Mouse (Mus musculus): ENCODE data around the gene Gdf11. TPM values are rescaled to one million over a fixed set of nuclear protein-coding genes. Genes with fewer than 3 reads are reported as not detected.

Gdf11 gene
- polyA plus RNA-seq, 1 experiment: 17.0 TPM

GRCm38 (mm10) chr10:128839434-128839833 is 52.1 kb downstream of the Gdf11 start:
- no peaks in the 10 kb centered on the region for H3K27me3 ChIP-seq (ENCODE audit: control insufficient read depth, insufficient read depth, insufficient read length)
- peaks cover 15% of the 10 kb centered on the region for H3K79me3 ChIP-seq (ENCODE audit: low read depth)
- H3K4me3 ChIP-seq (ENCODE audit: insufficient read depth, poor library complexity, severe bottlenecking): no peak overlapping the region
- H3K79me2 ChIP-seq (ENCODE audit: control insufficient read depth, insufficient read depth): peaks cover 35% of the 10 kb centered on the region
- H3ac ChIP-seq (ENCODE audit: control insufficient read depth, insufficient read length, low read depth): no peak overlapping the region
- H3K36me3 ChIP-seq (ENCODE audit: control insufficient read depth, insufficient read depth): peaks cover 92% of the 10 kb centered on the region
- TF ChIP-seq MAX (IDR thresholded peaks at IDR 0.05) (no peak), FOSL1 (IDR thresholded peaks at IDR 0.05; ENCODE audit: insufficient read depth, low read length, poor library complexity, severe bottlenecking) (no peak), MYOD1 (IDR thresholded peaks at IDR 0.05; ENCODE audit: control insufficient read depth, insufficient read length, low read depth) (no peak), MYOG (IDR thresholded peaks at IDR 0.05; ENCODE audit: control insufficient read depth, extremely low read depth, insufficient read length) (no peak), CEBPB (IDR thresholded peaks at IDR 0.05; ENCODE audit: low read depth) (no peak), CTCF (IDR thresholded peaks at IDR 0.05; ENCODE audit: control insufficient read depth, insufficient read depth, insufficient read length) (no peak)

DNA sequence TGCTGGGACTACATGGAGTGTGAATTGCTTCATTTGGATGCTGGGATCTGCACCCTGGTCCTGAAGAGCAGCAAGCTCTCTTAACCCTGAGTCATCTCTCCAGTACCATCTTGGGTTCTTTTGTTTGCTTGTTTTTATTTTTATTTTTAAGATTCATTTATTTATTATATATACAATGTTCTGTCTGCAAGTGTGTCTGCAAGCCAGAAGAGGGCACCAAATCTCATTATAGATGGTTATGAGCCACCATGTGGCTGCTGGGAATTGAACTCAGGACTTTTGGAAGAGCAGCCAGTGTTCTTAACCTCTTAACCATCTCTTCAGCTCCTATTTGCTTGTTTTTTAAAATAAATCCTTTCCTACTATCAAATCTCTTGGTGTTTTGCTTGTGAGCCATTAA is 54.1 kb downstream of the Gdf11 start:
- no peak for TF ChIP-seq MYOG (IDR thresholded peaks at IDR 0.05; ENCODE audit: control insufficient read depth, extremely low read depth, insufficient read length)
- TF ChIP-seq MAX (IDR thresholded peaks at IDR 0.05): no peak
- no peak for TF ChIP-seq CTCF (IDR thresholded peaks at IDR 0.05; ENCODE audit: control insufficient read depth, insufficient read depth, insufficient read length)
- TF ChIP-seq CEBPB (IDR thresholded peaks at IDR 0.05; ENCODE audit: low read depth): no peak
- TF ChIP-seq FOSL1 (IDR thresholded peaks at IDR 0.05; ENCODE audit: insufficient read depth, low read length, poor library complexity, severe bottlenecking): no peak
- TF ChIP-seq MYOD1 (IDR thresholded peaks at IDR 0.05; ENCODE audit: control insufficient read depth, insufficient read length, low read depth): no peak
- TF ChIP-seq USF1 (IDR thresholded peaks at IDR 0.05; ENCODE audit: low read depth): no peak
- no peak overlapping the region for H3ac ChIP-seq (ENCODE audit: control insufficient read depth, insufficient read length, low read depth)
- H3K79me2 ChIP-seq (ENCODE audit: control insufficient read depth, insufficient read depth): peaks cover 50% of the 10 kb centered on the region
- H3K36me3 ChIP-seq (ENCODE audit: control insufficient read depth, insufficient read depth): peaks cover 98% of the 10 kb centered on the region
- no peaks in the 10 kb centered on the region for H3K27me3 ChIP-seq (ENCODE audit: control insufficient read depth, insufficient read depth, insufficient read length)
- H3K4me3 ChIP-seq (ENCODE audit: insufficient read depth, poor library complexity, severe bottlenecking): no peak overlapping the region
- peaks cover 25% of the 10 kb centered on the region for H3K79me3 ChIP-seq (ENCODE audit: low read depth)

Other genes starting within 250 kb of the Gdf11 start
- 0.05 TPM for gene Ikzf4, start 245.7 kb downstream of the Gdf11 start, polyA plus RNA-seq (2012; fragmentation: generic; extraction: Trizol)
- gene Suox, start 217.6 kb downstream of the Gdf11 start, polyA plus RNA-seq (2012; fragmentation: generic; extraction: Trizol): 9.6 TPM
- gene Rab5b, start 195.5 kb downstream of the Gdf11 start, polyA plus RNA-seq (2012; fragmentation: generic; extraction: Trizol): 27.0 TPM
- 0.16 TPM for gene Pmel, start 187.5 kb downstream of the Gdf11 start, polyA plus RNA-seq (2012; fragmentation: generic; extraction: Trizol)
- gene Cdk2, start 186.7 kb downstream of the Gdf11 start, polyA plus RNA-seq (2012; fragmentation: generic; extraction: Trizol): 34.7 TPM
- gene Dgka, start 146.9 kb downstream of the Gdf11 start, polyA plus RNA-seq (2012; fragmentation: generic; extraction: Trizol): 7.3 TPM
- 38.0 TPM for gene Pym1, start 143.8 kb downstream of the Gdf11 start, polyA plus RNA-seq (2012; fragmentation: generic; extraction: Trizol)
- gene Mmp19, start 100.8 kb downstream of the Gdf11 start, polyA plus RNA-seq (2012; fragmentation: generic; extraction: Trizol): 1.7 TPM
- gene Dnajc14, start 87.7 kb downstream of the Gdf11 start, polyA plus RNA-seq (2012; fragmentation: generic; extraction: Trizol): 31.2 TPM
- 15.1 TPM for gene Tmem198b, start 87.3 kb downstream of the Gdf11 start, polyA plus RNA-seq (2012; fragmentation: generic; extraction: Trizol)
- gene Sarnp, start 74.4 kb downstream of the Gdf11 start, polyA plus RNA-seq (2012; fragmentation: generic; extraction: Trizol): 56.6 TPM
- gene Ormdl2, start 70.1 kb downstream of the Gdf11 start, polyA plus RNA-seq (2012; fragmentation: generic; extraction: Trizol): 41.1 TPM
- gene Cd63, start 9.3 kb upstream of the Gdf11 start, polyA plus RNA-seq (2012; fragmentation: generic; extraction: Trizol): 2,043 TPM
- gene Rdh5, start 31.2 kb upstream of the Gdf11 start, polyA plus RNA-seq (2012; fragmentation: generic; extraction: Trizol): 12.6 TPM
- gene Bloc1s1, start 32.3 kb upstream of the Gdf11 start, polyA plus RNA-seq (2012; fragmentation: generic; extraction: Trizol): 204 TPM
- gene Itga7, start 42.1 kb upstream of the Gdf11 start, polyA plus RNA-seq (2012; fragmentation: generic; extraction: Trizol): 100 TPM
- not detected for gene Mettl7b, start 69.3 kb upstream of the Gdf11 start, polyA plus RNA-seq (2012; fragmentation: generic; extraction: Trizol)
- not detected for gene Olfr9, start 97.7 kb upstream of the Gdf11 start, polyA plus RNA-seq (2012; fragmentation: generic; extraction: Trizol)
- gene Olfr763, start 119.1 kb upstream of the Gdf11 start, polyA plus RNA-seq (2012; fragmentation: generic; extraction: Trizol): not detected
- not detected for gene Olfr764-ps1, start 148.2 kb upstream of the Gdf11 start, polyA plus RNA-seq (2012; fragmentation: generic; extraction: Trizol)
- gene Olfr765, start 158.3 kb upstream of the Gdf11 start, polyA plus RNA-seq (2012; fragmentation: generic; extraction: Trizol): not detected
- gene Olfr766-ps1, start 177.3 kb upstream of the Gdf11 start, polyA plus RNA-seq (2012; fragmentation: generic; extraction: Trizol): not detected
- gene Olfr767, start 191.2 kb upstream of the Gdf11 start, polyA plus RNA-seq (2012; fragmentation: generic; extraction: Trizol): not detected
- gene Olfr768, start 207.7 kb upstream of the Gdf11 start, polyA plus RNA-seq (2012; fragmentation: generic; extraction: Trizol): not detected
- gene Olfr769, start 226.1 kb upstream of the Gdf11 start, polyA plus RNA-seq (2012; fragmentation: generic; extraction: Trizol): not detected
- gene Olfr770, start 247.3 kb upstream of the Gdf11 start, polyA plus RNA-seq (2012; fragmentation: generic; extraction: Trizol): not detected